Mouse (Mus musculus): ENCODE results near the gene Olfr47.

- peak; percentile 60 for TF ChIP-seq CTCF (IDR thresholded peaks at IDR 0.05; ENCODE audit: low read depth)
- no peak for TF ChIP-seq EP300 (IDR thresholded peaks at IDR 0.05; ENCODE audit: low read depth)
These were observed 46.9 kb downstream of the Olfr47 start for GRCm38 (mm10) chr6:43278247-43278646.
